Mouse (Mus musculus) kidney, postnatal 14 days (tissue): Measurements from ENCODE around the gene 4930555G01Rik.
"Not testable (repeated sequence)": the region's sequence is repeated elsewhere in the genome, so short reads cannot be mapped to it uniquely, and the experiment has no call there.

ENCODE experiments used
- DNase-seq: peaks from one replicate; pipeline ENCODE4 v3.0.0; 2022; ENCODE audit warnings: mixed read lengths

The 4930555G01Rik gene

DNA sequence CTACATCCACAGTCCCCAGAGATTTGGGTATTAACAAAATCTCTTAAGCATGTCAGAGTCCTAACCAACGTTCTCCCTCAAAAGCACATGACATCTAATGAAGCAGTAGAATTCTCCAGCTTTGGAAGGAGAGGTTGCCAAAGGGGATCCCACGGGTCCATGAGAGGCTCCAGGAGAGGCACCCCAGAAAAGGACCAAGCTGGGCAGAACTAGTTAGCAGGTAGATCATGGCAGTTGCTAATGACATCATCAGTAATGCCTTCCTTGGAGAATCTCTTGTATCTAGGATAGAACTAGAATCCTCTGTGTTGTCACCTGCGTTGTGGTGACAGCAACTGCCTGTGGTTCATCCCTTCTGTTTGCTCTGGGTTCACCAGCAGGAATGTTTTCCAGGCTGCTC lies at the start of gene 4930555G01Rik:
4930555G01Rik (plus strand) TSS at position 301 of the 400 bp plus-strand sequence.
- not testable (repeated sequence) for DNase-seq

DNA sequence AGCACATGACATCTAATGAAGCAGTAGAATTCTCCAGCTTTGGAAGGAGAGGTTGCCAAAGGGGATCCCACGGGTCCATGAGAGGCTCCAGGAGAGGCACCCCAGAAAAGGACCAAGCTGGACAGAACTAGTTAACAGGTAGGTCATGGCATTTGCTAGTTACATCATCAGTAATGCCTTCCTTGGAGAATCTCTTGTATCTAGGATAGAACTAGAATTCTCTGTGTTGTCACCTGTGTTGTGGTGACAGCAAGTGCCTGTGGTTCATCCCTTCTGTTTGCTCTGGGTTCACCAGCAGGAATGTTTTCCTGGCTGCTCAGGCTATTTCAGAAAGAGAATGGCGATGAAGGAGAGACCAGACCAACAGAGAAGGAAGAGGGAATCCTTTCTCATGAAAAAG lies 34.8 kb upstream of the 4930555G01Rik start, which contains the start of gene Gm3298:
Gm3298 (plus strand) TSS at position 301 of the 400 bp plus-strand sequence.
- not testable (repeated sequence) for DNase-seq

DNA sequence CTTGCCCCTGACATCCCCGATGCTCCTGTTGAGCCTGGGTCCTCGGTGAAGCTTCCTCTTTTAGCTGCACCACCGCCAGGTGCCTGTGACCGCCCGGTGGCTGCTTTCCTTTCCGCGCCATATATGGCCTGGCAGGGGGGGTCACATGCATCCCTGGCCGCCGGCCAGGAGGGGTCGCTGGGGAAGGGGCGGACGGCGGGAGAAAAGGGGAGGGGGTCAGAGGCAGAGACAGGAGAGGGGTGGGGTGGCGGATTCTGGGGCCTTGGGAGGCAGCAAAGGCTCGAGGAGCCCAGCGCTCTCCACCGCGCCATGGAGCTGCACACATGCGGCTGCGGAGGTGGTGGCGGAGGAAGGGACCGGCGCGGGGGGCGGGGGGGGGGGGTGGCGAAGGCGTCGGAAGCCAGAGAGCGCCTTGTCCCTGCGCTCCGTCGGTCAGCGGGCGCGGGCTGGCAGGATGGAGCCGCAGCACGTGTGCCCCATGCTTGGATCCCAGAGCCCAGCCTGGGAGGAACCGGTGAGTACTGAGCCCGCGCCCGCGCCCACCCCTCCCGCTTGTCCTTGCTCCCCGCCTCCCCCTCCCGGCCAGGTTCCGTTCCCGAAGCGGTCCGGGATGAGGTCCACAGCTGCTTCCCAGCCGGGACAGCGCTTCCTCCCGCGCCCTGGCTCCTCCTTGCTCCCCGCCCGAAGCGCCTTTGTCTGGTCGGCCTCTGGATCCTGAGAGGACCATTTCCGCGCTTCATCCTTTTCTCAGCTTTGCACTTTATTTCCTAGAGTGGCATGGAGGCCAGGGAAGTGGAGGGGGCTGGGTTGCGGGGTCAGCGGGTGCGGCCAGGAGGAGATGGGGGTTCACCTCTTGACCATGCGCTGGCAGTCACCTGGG lies 20.4 kb downstream of the 4930555G01Rik start, which contains the start of gene Gm8281:
Gm8281 (plus strand) TSS at position 430 of the 880 bp plus-strand sequence.
- DNase-seq = peak; percentile 0
